Mouse (Mus musculus): ENCODE measurements at regions not wholly inside any gene's neighbourhood (a gene's known extent, or its start where the extent isn't known, plus 50 kb on each side); places are given as distances from the start of the nearest gene placed in this dataset.

DNA sequence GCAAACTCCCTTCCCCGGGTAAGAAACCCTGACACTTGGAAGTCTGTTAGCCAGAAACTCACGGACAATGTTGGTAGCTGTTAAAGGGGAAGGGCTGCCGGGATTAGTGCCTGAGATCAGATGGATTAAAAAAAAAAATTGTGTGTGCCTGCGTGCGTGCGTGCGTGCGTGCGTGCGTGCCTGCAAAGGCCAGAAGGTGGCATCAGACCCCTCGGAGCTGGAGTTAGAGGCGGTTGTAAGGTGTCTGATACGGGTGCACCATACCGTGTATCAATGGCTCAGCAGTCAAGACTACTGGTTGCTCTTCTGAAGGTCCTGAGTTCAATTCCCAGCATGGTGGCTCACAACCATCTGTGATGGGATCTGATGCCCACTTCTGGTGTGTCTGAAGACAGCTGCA, 59.0 kb upstream of the Ccdc167 start:
- ATAC-seq, result no peak
- CTCF ChIA-PET, result interaction anchor here (1.1 kb wide), 1 partner anchor 37 kb away, joined by 4 read pairs; no protein-coding TSS in a partner anchor
- no peak for DNase-seq (ENCODE audit: low read depth, low spot score)
- POLR2A ChIA-PET, result no interaction called here
- peaks cover 15% of the 10 kb centered on the region for H3K27me3 ChIP-seq
- TF ChIP-seq CTCF (IDR thresholded peaks at IDR 0.05), result no peak
- in situ Hi-C loops (cut with MboI; ENCODE audit: low pct_unique_long_range_greater_than_20kb), result no loop called here

DNA sequence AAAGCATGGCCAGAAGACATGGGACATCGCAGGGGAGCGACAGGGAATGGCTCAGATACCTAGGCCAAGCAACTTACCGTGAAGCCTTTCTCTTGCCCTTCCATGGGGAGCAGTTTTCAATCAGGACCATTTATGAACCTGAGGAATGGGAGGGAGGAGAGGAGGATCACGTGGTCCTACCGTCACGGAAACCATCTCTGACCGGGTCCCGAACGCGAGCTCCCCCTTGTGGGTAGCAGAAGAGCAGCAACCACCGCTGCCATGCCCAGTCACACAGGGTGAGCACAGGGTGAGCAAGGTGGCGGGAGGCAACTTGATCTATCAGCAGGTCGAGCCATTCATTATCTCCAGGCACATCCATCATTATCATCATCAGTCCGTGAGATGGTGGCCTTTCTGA, 56.5 kb upstream of the Ccdc167 start:
- ChIA-PET CTCF (interaction anchor here (0.9 to 1.4 kb wide), 4 partner anchors 15 to 68 kb away, joined by 3 to 4 read pairs (median 3); no protein-coding TSS in a partner anchor), POLR2A (no interaction called here)
- in situ Hi-C loops (cut with MboI; ENCODE audit: low pct_unique_long_range_greater_than_20kb), result no loop called here
- TF ChIP-seq CTCF (IDR thresholded peaks at IDR 0.05), result peak; percentile 84
- ATAC-seq (peak; percentile 31), DNase-seq (ENCODE audit: low read depth, low spot score) (no peak)
- H3K27me3 ChIP-seq, result peaks cover 12% of the 10 kb centered on the region

DNA sequence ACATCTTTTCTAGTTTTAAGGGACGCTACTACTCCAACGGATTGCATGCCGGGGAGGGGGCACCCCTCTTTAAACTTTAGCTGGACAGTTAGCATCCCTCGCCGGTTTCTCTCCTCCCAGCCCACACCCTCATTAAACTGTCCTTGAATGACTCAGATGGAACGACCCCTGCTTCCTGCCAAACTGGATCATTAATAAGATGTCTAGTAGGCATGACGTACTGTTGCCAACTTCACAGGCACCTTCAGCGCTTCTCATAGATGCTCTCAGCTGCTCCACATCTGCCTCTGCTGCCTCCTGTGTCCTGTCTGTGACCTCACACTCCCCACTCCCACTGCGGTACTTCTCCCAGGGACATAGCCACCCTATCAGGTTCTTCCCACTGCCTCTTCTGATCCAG, 54.1 kb upstream of the Ccdc167 start:
- in situ Hi-C loops (cut with MboI; ENCODE audit: low pct_unique_long_range_greater_than_20kb), result no loop called here
- CTCF ChIA-PET, result no interaction called here
- DNase-seq (ENCODE audit: low read depth, low spot score) (no peak), ATAC-seq (no peak)
- POLR2A ChIA-PET, result no interaction called here
- peaks cover 7% of the 10 kb centered on the region for H3K27me3 ChIP-seq
- TF ChIP-seq CTCF (IDR thresholded peaks at IDR 0.05), result no peak

DNA sequence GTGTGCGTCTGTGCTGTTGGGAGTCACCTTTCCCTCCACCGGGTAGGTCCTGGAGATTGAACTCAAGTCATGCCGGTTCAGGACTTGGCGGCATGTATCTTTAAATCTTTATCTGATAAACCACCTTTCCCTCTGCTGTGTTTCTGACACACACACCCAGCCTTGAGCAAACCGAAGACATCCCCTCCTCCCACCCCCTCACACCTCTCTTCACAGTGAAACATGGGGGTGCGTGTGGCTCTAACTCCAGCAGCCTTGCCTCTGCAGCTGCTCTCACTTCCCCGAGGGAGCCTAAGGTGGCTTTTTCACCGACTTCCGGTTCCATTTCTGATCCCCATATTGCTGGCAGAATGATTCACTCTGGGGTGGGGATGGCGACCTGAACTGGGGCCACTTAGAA, 52.8 kb upstream of the Ccdc167 start:
- POLR2A ChIA-PET, result interaction anchor here (0.8 kb wide), 1 partner anchor 1910 kb away, joined by 3 read pairs; no protein-coding TSS in a partner anchor

DNA sequence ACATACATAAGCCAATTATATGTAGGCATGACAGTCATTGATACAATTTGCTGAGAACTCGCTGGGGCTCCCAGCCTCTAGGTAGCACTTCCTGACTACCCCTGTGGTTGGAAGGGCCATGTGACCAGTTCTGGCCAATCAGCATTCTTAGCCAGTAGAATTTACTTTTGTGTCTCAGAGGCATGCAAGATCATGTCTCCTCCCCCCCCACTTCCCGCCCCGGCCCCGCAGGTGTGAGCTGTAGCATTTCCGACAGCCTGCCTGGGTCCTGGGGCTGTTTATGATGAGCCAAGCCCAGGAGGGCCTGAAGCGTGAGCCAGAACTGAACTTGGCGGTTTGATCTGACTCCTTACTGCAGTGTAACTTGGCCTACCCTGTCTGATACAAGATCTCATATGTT, 52.3 kb upstream of the Ccdc167 start:
- POLR2A ChIA-PET, result interaction anchor here (0.8 kb wide), 1 partner anchor 1910 kb away, joined by 3 read pairs; no protein-coding TSS in a partner anchor
- H3K27me3 ChIP-seq, result peaks cover 7% of the 10 kb centered on the region
- CTCF ChIA-PET, result no interaction called here
- no peak for DNase-seq (ENCODE audit: low read depth, low spot score)
- ATAC-seq, result no peak
- in situ Hi-C loops (cut with MboI; ENCODE audit: low pct_unique_long_range_greater_than_20kb), result loop anchor here (10.0 kb wide), 1 partner anchor 116 kb away; no protein-coding TSS in a partner anchor
- no peak for TF ChIP-seq CTCF (IDR thresholded peaks at IDR 0.05)

More for the DNA sequence above, 52.8 kb upstream of the Ccdc167 start:
- H3K27me3 ChIP-seq, result peaks cover 7% of the 10 kb centered on the region
- no peak for TF ChIP-seq CTCF (IDR thresholded peaks at IDR 0.05)
- DNase-seq (ENCODE audit: low read depth, low spot score) (no peak), ATAC-seq (no peak)
- in situ Hi-C loops (cut with MboI; ENCODE audit: low pct_unique_long_range_greater_than_20kb), result loop anchor here (10.0 kb wide), 1 partner anchor 115 kb away; no protein-coding TSS in a partner anchor
- CTCF ChIA-PET, result no interaction called here

DNA sequence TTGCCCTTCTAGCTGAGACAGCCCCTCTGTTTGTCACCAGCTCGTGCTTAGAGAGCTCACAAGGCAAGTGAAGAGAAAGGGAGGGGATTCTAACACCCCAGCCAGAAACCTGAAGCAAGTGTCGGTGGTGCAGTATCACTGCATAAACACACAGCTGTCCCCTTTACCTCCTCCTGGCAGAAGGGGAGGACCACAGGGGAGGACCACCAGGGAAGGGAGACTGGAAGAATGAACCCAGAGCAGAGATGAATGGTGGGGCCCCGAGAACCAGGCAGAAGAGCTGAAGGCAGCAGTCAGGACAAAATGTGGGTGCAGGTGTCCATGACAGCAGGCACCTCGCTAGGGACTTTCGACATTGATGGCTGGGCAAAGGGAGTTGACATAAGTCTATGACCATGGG, 51.8 kb upstream of the Ccdc167 start:
- DNase-seq (ENCODE audit: low read depth, low spot score) (no peak), ATAC-seq (no peak)
- in situ Hi-C loops (cut with MboI; ENCODE audit: low pct_unique_long_range_greater_than_20kb), result loop anchor here (10.0 kb wide), 1 partner anchor 116 kb away; no protein-coding TSS in a partner anchor
- ChIA-PET POLR2A (no interaction called here), CTCF (no interaction called here)
- TF ChIP-seq CTCF (IDR thresholded peaks at IDR 0.05), result no peak
- peaks cover 7% of the 10 kb centered on the region for H3K27me3 ChIP-seq
